Mouse (Mus musculus) forebrain, embryonic 13.5 days (tissue): ENCODE measurements around the gene Ism2. TPM values are rescaled to one million over a fixed set of nuclear protein-coding genes. Genes with fewer than 3 reads are reported as not detected.

Source experiments
- microRNA-seq: library from miRNA; unstranded; fragments of <30 nt; microRNA quantifications from one replicate; pipeline ENCODE4, GENCODE M21; 2016
- polyA plus RNA-seq: library from polyadenylated mRNA; unstranded; fragments of >200 nt; fragmentation: Nextera tagmentation; extraction: Ambion mirVana; gene quantifications from 2 replicates; pipeline ENCODE4 v1.2.1, GENCODE M21; 2015

Ism2 gene
- polyA plus RNA-seq, 1 experiment from 2014 or later: 1.5 TPM

Small RNA genes within 50 kb of the gene (microRNA-seq; reads per million reads assigned to microRNA genes)
- gene Gm47293: not detected

Other genes with a start within 250 kb of the Ism2 start
- 0.66 and 1.0 TPM in 2 replicates for gene Ngb, start 197.2 kb downstream of the Ism2 start, polyA plus RNA-seq
- 27.2 and 29.5 TPM in 2 replicates for gene Gstz1, start 152.5 kb downstream of the Ism2 start, polyA plus RNA-seq
- 10.5 and 12.0 TPM in 2 replicates for gene Pomt2, start 151.7 kb downstream of the Ism2 start, polyA plus RNA-seq
- 1.3 and 2.5 TPM in 2 replicates for gene Samd15, start 100.0 kb downstream of the Ism2 start, polyA plus RNA-seq
- 2.6 and 3.5 TPM in 2 replicates for gene Tmed8, start 99.3 kb downstream of the Ism2 start, polyA plus RNA-seq
- gene Noxred1, start 61.0 kb downstream of the Ism2 start, polyA plus RNA-seq: 1.5 and 1.6 TPM in 2 replicates
- 68.8 and 73.3 TPM in 2 replicates for gene Vipas39, start 33.4 kb downstream of the Ism2 start, polyA plus RNA-seq
- 216 and 228 TPM in 2 replicates for gene Ahsa1, start 33.2 kb downstream of the Ism2 start, polyA plus RNA-seq
- 50.1 and 50.6 TPM in 2 replicates for gene Sptlc2, start 88.7 kb upstream of the Ism2 start, polyA plus RNA-seq
- 327 and 345 TPM in 2 replicates for gene Slirp, start 144.2 kb upstream of the Ism2 start, polyA plus RNA-seq
- 47.2 and 56.5 TPM in 2 replicates for gene Alkbh1, start 144.3 kb upstream of the Ism2 start, polyA plus RNA-seq
- gene Snw1, start 172.6 kb upstream of the Ism2 start, polyA plus RNA-seq: 146 and 151 TPM in 2 replicates
- not detected in 2 replicates for gene Gm5788, start 195.0 kb upstream of the Ism2 start, polyA plus RNA-seq
- not detected in 2 replicates for gene Gm8300, start 214.6 kb upstream of the Ism2 start, polyA plus RNA-seq